Mouse (Mus musculus) cortical plate, adult 2 months (tissue): ENCODE results near the gene Sox13. TPM values are rescaled to one million over a fixed set of nuclear protein-coding genes. Genes with fewer than 3 reads are reported as not detected.

Experiments
- H3K27ac ChIP-seq: fragments of 200-500 bp; 2 replicates; pipeline ENCODE4 v1.5.1; 2012; ENCODE audit warnings: low read length, control low read depth, inconsistent platforms; ENCODE audit not compliant: insufficient read depth
- H3K4me1 ChIP-seq: fragments of 200-500 bp; 2 replicates; pipeline ENCODE4 v1.6.1; 2011; ENCODE audit warnings: low read length; ENCODE audit not compliant: control insufficient read depth, insufficient read depth
- H3K4me3 ChIP-seq: fragments of 200-500 bp; 2 replicates; pipeline ENCODE4 v1.5.1; 2011; ENCODE audit warnings: mild to moderate bottlenecking, low read length, control low read depth; ENCODE audit not compliant: insufficient read depth
- CTCF ChIP-seq: fragments of 200-500 bp; IDR thresholded peaks from 2 replicates; pipeline ENCODE4 v1.5.1; 2011; ENCODE audit warnings: mild to moderate bottlenecking, control low read depth, low read length; ENCODE audit not compliant: insufficient read depth; ENCODE audit errors: extremely low read depth
- POLR2A ChIP-seq: fragments of 200-500 bp; IDR thresholded peaks from 2 replicates; pipeline ENCODE4 v1.6.1; 2011; ENCODE audit warnings: mild to moderate bottlenecking, low read length, control low read depth; ENCODE audit not compliant: insufficient read depth; ENCODE audit errors: extremely low read depth
- polyA plus RNA-seq: library from polyadenylated mRNA; depleted of rRNA; stranded (reverse); fragments of >200 nt; gene quantifications from 2 replicates; pipeline ENCODE4 v1.2.3, GENCODE M21; 2012

The Sox13 gene
- polyA plus RNA-seq, 1 experiment, result 13.4 TPM

- TF ChIP-seq CTCF, result peak; percentile 79
- TF ChIP-seq POLR2A, result no peak
- no peaks in the 10 kb centered on the region; the same call in 1 of the 2 replicates for H3K4me1 ChIP-seq
- H3K27ac ChIP-seq, result no peak overlapping the region
- no peak overlapping the region for H3K4me3 ChIP-seq
Observed at GRCm38 (mm10) chr1:133385506-133385905, 38.7 kb downstream of the Sox13 start.

- Histone ChIP-seq H3K27ac (no peak overlapping the region), H3K4me3 (no peak overlapping the region), H3K4me1 (no peaks in the 10 kb centered on the region; the same call in 1 of the 2 replicates)
- TF ChIP-seq CTCF (no peak), POLR2A (no peak)
Observed at GRCm38 (mm10) chr1:133383157-133383783, 40.9 kb downstream of the Sox13 start.

- TF ChIP-seq POLR2A (no peak), CTCF (no peak)
- Histone ChIP-seq H3K4me1 (no peaks in the 10 kb centered on the region), H3K27ac (no peak overlapping the region), H3K4me3 (no peak overlapping the region)
Observed at GRCm38 (mm10) chr1:133382552-133383155, 41.5 kb downstream of the Sox13 start.

- H3K4me3 ChIP-seq, result no peak overlapping the region
- H3K4me1 ChIP-seq, result no peaks in the 10 kb centered on the region
- H3K27ac ChIP-seq, result no peak overlapping the region
- TF ChIP-seq CTCF (peak; percentile 84), POLR2A (no peak)
Observed at GRCm38 (mm10) chr1:133382008-133382407, 42.2 kb downstream of the Sox13 start.

GRCm38 (mm10) chr1:133380347-133381065 lies 43.7 kb downstream of the Sox13 start:
- H3K4me3 ChIP-seq, result no peak overlapping the region
- TF ChIP-seq CTCF (peak; percentile 47; the same call in 1 of the 2 replicates), POLR2A (no peak)
- H3K4me1 ChIP-seq, result no peaks in the 10 kb centered on the region
- H3K27ac ChIP-seq, result no peak overlapping the region

- TF ChIP-seq CTCF (no peak), POLR2A (no peak)
- Histone ChIP-seq H3K4me3 (no peak overlapping the region), H3K4me1 (no peaks in the 10 kb centered on the region), H3K27ac (no peak overlapping the region)
Observed at GRCm38 (mm10) chr1:133379986-133380320, 44.2 kb downstream of the Sox13 start.

- Histone ChIP-seq H3K27ac (no peak overlapping the region), H3K4me3 (no peak overlapping the region), H3K4me1 (no peaks in the 10 kb centered on the region)
- TF ChIP-seq POLR2A, result no peak
- TF ChIP-seq CTCF, result no peak
Observed at GRCm38 (mm10) chr1:133379254-133379985, 44.8 kb downstream of the Sox13 start.

GRCm38 (mm10) chr1:133377547-133377946 lies 46.6 kb downstream of the Sox13 start:
- no peak overlapping the region for H3K27ac ChIP-seq
- TF ChIP-seq CTCF (no peak), POLR2A (no peak)
- no peaks in the 10 kb centered on the region for H3K4me1 ChIP-seq
- H3K4me3 ChIP-seq, result no peak overlapping the region

GRCm38 (mm10) chr1:133375696-133376346 lies 48.4 kb downstream of the Sox13 start:
- Histone ChIP-seq H3K4me1 (no peaks in the 10 kb centered on the region), H3K27ac (no peak overlapping the region), H3K4me3 (no peak overlapping the region)
- TF ChIP-seq CTCF (no peak), POLR2A (no peak)
